Mouse (Mus musculus) kidney, adult 2 months (tissue): ENCODE data around the gene Ryr3.

Experiments
- CTCF ChIP-seq: fragments of 200-500 bp; conservative IDR thresholded peaks from 2 replicates; pipeline ENCODE4 v1.5.1; 2011; ENCODE audit warnings: low read depth, mild to moderate bottlenecking, control low read depth, low read length, moderate library complexity, mixed read lengths; ENCODE audit not compliant: insufficient read depth, insufficient read length
- POLR2A ChIP-seq: fragments of 200-500 bp; IDR thresholded peaks from one replicate; pipeline ENCODE4 v1.6.1; 2011; ENCODE audit warnings: low read depth, low read length, control low read depth

- TF ChIP-seq POLR2A, result no peak
- no peak for TF ChIP-seq CTCF
Observed at GRCm38 (mm10) chr2:113202857-113203256, 14.0 kb downstream of the Ryr3 start.
